Mouse (Mus musculus) olfactory bulb, adult 2 months (tissue): ENCODE results near the gene Ccdc33.

Experiments used
- CTCF ChIP-seq: fragments of 200-500 bp; IDR thresholded peaks from 2 replicates; pipeline ENCODE4 v1.5.1; 2012; ENCODE audit warnings: low read depth, mild to moderate bottlenecking, low read length, moderate library complexity; ENCODE audit not compliant: insufficient read depth
- POLR2A ChIP-seq: fragments of 200-500 bp; IDR thresholded peaks from 2 replicates; pipeline ENCODE4 v1.6.1; 2012; ENCODE audit warnings: mild to moderate bottlenecking, low read depth, low read length, moderate library complexity; ENCODE audit not compliant: insufficient read depth

DNA sequence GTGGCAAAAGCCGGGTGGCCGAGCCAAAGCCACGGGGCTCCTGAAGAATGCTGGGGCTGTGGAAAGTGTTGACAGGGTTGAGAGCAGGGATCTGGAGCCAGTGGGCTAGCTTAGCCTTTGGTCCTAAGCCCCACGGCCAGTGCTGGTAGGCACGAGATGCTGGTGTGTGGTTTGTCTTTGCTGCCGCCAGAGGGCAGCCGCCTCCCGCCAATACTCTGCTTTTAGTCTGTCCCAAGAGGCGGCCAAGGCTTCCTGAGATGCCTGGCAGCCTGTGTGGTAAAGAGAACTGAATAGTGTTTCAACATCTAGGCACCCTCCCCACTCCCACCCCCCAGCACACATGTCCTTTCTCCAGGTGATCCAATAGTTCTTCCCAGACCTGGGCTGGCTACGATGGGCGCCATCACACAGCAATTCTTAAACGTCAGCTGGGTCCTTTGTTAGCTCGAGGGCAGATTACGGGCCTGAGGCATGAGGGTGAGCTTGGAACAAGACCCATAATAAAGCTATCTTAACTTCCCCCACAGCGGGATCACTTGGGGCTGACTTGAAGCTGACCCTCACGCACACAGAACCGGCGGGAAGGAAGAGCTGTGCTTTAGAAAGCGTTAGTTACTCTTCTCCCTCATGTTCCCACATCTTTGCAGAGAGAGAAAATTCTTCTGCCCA is 80.0 kb downstream of the Ccdc33 start:
- peak; percentile 97 for TF ChIP-seq CTCF
- no peak for TF ChIP-seq POLR2A
